Mouse (Mus musculus) liver, postnatal 0 days (tissue): Measurements from ENCODE around the gene Slc19a3. TPM values are rescaled to one million over a fixed set of nuclear protein-coding genes. Genes with fewer than 3 reads are reported as not detected.

ENCODE experiments used
- ATAC-seq: fragments of 200-750 bp; cut with Nextera tagmentation; 2 replicates; pipeline ENCODE4 v1.8.0; 2017; ENCODE audit warnings: mild to moderate bottlenecking, moderate library complexity
- DNase-seq: peaks from one replicate; pipeline ENCODE4 v3.0.0-alpha.2; 2016
- H3K27ac ChIP-seq: fragments of 300-500 bp; sonication (generic); 2 replicates; pipeline ENCODE4 v1.5.1; 2014; ENCODE audit warnings: antibody characterized with exemption, moderate library complexity, mild to moderate bottlenecking, low read depth
- H3K27me3 ChIP-seq: fragments of 300-500 bp; sonication (generic); 2 replicates; pipeline ENCODE4 v1.6.1; 2014; ENCODE audit warnings: low read length, control low read depth, mixed read lengths; ENCODE audit not compliant: insufficient read depth
- H3K36me3 ChIP-seq: fragments of 300-500 bp; sonication (generic); replicated peaks from 2 replicates; pipeline ENCODE4 v1.6.1; 2014; ENCODE audit warnings: mild to moderate bottlenecking, control low read depth, low read length, moderate library complexity, mixed read lengths; ENCODE audit not compliant: insufficient read depth
- H3K4me1 ChIP-seq: fragments of 300-500 bp; sonication (generic); 2 replicates; pipeline ENCODE4 v1.6.1; 2014; ENCODE audit warnings: antibody characterized with exemption, mild to moderate bottlenecking, control low read depth; ENCODE audit not compliant: insufficient read depth
- H3K4me2 ChIP-seq: fragments of 300-500 bp; sonication (generic); 2 replicates; pipeline ENCODE4 v1.6.1; 2014; ENCODE audit warnings: low read depth, mild to moderate bottlenecking, low read length, moderate library complexity, mixed read lengths
- H3K4me3 ChIP-seq: fragments of 300-500 bp; sonication (generic); 2 replicates; pipeline ENCODE4 v1.5.1; 2014; ENCODE audit warnings: low read depth, low read length
- H3K9ac ChIP-seq: fragments of 300-500 bp; sonication (generic); replicated peaks from 2 replicates; pipeline ENCODE4 v1.6.1; 2014; ENCODE audit warnings: mild to moderate bottlenecking, moderate library complexity
- H3K9me3 ChIP-seq: fragments of 300-500 bp; sonication (generic); 2 replicates; pipeline ENCODE4 v1.6.1; 2016; ENCODE audit warnings: mild to moderate bottlenecking, control low read depth, low read length, mixed read lengths
- CTCF ChIP-seq: sonication (generic); IDR thresholded peaks from 2 replicates; pipeline ENCODE4 v1.5.1; 2016; ENCODE audit warnings: antibody characterized with exemption, low read depth
- EP300 ChIP-seq: IDR thresholded peaks from 2 replicates; pipeline ENCODE4 v1.6.1; 2016; ENCODE audit warnings: antibody characterized with exemption, low read depth, mild to moderate bottlenecking
- WGBS: fragments of 180-500 bp; shearing (Covaris S2); extraction: QIAGEN DNeasy Blood & Tissue Kit; methylation state at CpG from one replicate; pipeline ENCODE4 v1.1.7; 2014; ENCODE audit not compliant: insufficient replicate concordance; 5-methylcytosine and 5-hydroxymethylcytosine counted together
- polyA plus RNA-seq: library from polyadenylated mRNA; unstranded; fragments of >200 nt; fragmentation: Nextera tagmentation; extraction: Ambion mirVana; gene quantifications from 2 replicates; pipeline ENCODE4 v1.2.1, GENCODE M21; 2015

Slc19a3 gene
- polyA plus RNA-seq, 1 experiment from 2014 or later, result not detected

- 60% methylated on average over 4 of the region's 4 CpGs for WGBS
- Histone ChIP-seq H3K4me1 (0 out of 2 replicates have a peak, but pooled peaks cover 2% of the 10 kb centered on the region), H3K27ac (no peak overlapping the region), H3K36me3 (no peaks in the 10 kb centered on the region), H3K4me2 (no peak overlapping the region), H3K9me3 (no peaks in the 10 kb centered on the region), H3K4me3 (no peak overlapping the region), H3K27me3 (no peaks in the 10 kb centered on the region), H3K9ac (no peak overlapping the region)
- TF ChIP-seq EP300, result no peak
- no peak for TF ChIP-seq CTCF
- no peak for ATAC-seq
- DNase-seq, result no peak
Measured at GRCm38 (mm10) chr1:83039080-83039479, 832 bp upstream of the Slc19a3 start.

- H3K36me3 ChIP-seq, result no peaks in the 10 kb centered on the region
- H3K9ac ChIP-seq, result no peak overlapping the region
- WGBS, result 74% methylated on average over 11 of the region's 11 CpGs
- TF ChIP-seq EP300 (no peak), CTCF (no peak)
- no peak overlapping the region for H3K4me2 ChIP-seq
- no peak overlapping the region for H3K4me3 ChIP-seq
- ATAC-seq (no peak), DNase-seq (no peak)
- no peaks in the 10 kb centered on the region for H3K27me3 ChIP-seq
- H3K4me1 ChIP-seq, result 0 out of 2 replicates have a peak, but pooled peaks cover 2% of the 10 kb centered on the region
- no peak overlapping the region for H3K27ac ChIP-seq
- H3K9me3 ChIP-seq, result no peaks in the 10 kb centered on the region
Measured at GRCm38 (mm10) chr1:83036892-83037667, 1.2 kb downstream of the Slc19a3 start.

GRCm38 (mm10) chr1:83034509-83034908 lies 3.7 kb downstream of the Slc19a3 start:
- 64% methylated on average over 5 of the region's 5 CpGs for WGBS
- ATAC-seq, result no peak

GRCm38 (mm10) chr1:83032508-83032907 lies 5.7 kb downstream of the Slc19a3 start:
- no peaks in the 10 kb centered on the region for H3K27me3 ChIP-seq
- H3K4me1 ChIP-seq, result no peaks in the 10 kb centered on the region
- H3K4me3 ChIP-seq, result no peak overlapping the region
- no peak overlapping the region for H3K9ac ChIP-seq
- no peak overlapping the region for H3K27ac ChIP-seq
- WGBS, result 78% methylated on average over 6 of the region's 6 CpGs
- no peak overlapping the region for H3K4me2 ChIP-seq
- TF ChIP-seq EP300 (no peak), CTCF (no peak)
- DNase-seq (no peak), ATAC-seq (peak; percentile 58)
- H3K36me3 ChIP-seq, result no peaks in the 10 kb centered on the region
- H3K9me3 ChIP-seq, result no peaks in the 10 kb centered on the region

More at GRCm38 (mm10) chr1:83034509-83034908, 3.7 kb downstream of the Slc19a3 start:
- Histone ChIP-seq H3K36me3 (no peaks in the 10 kb centered on the region), H3K27me3 (no peaks in the 10 kb centered on the region), H3K9ac (no peak overlapping the region), H3K27ac (no peak overlapping the region), H3K9me3 (no peaks in the 10 kb centered on the region), H3K4me2 (no peak overlapping the region), H3K4me3 (no peak overlapping the region), H3K4me1 (0 out of 2 replicates have a peak, but pooled peaks cover 2% of the 10 kb centered on the region)
- TF ChIP-seq EP300 (no peak), CTCF (no peak)
- DNase-seq, result no peak

GRCm38 (mm10) chr1:83031950-83032349 lies 6.3 kb downstream of the Slc19a3 start:
- TF ChIP-seq EP300 (no peak), CTCF (no peak)
- ATAC-seq, result no peak

GRCm38 (mm10) chr1:83016556-83016955 lies 21.7 kb downstream of the Slc19a3 start:
- 49% methylated on average over 1 of the region's 1 CpGs for WGBS
- no peak for DNase-seq
- H3K4me1 ChIP-seq, result no peaks in the 10 kb centered on the region

More at GRCm38 (mm10) chr1:83031950-83032349, 6.3 kb downstream of the Slc19a3 start:
- Histone ChIP-seq H3K4me1 (no peaks in the 10 kb centered on the region), H3K27ac (no peak overlapping the region), H3K9me3 (no peaks in the 10 kb centered on the region), H3K9ac (no peak overlapping the region), H3K4me2 (no peak overlapping the region), H3K27me3 (no peaks in the 10 kb centered on the region), H3K4me3 (no peak overlapping the region), H3K36me3 (no peaks in the 10 kb centered on the region)
- 49% methylated on average over 1 of the region's 1 CpGs for WGBS
- DNase-seq, result no peak

More at GRCm38 (mm10) chr1:83016556-83016955, 21.7 kb downstream of the Slc19a3 start:
- Histone ChIP-seq H3K4me3 (no peak overlapping the region), H3K27me3 (no peaks in the 10 kb centered on the region), H3K27ac (no peak overlapping the region), H3K9ac (no peak overlapping the region), H3K4me2 (no peak overlapping the region), H3K9me3 (no peaks in the 10 kb centered on the region), H3K36me3 (no peaks in the 10 kb centered on the region)
- no peak for ATAC-seq
- TF ChIP-seq CTCF (no peak), EP300 (no peak)
